Mouse (Mus musculus) adrenal gland, postnatal 4 days (tissue): ENCODE measurements around the gene Cdkal1. TPM values are rescaled to one million over a fixed set of nuclear protein-coding genes. Genes with fewer than 3 reads are reported as not detected.

ENCODE experiments used
- DNase-seq, 2 experiments: peaks; one replicate each; pipeline ENCODE4 v3.0.0; 2021 to 2022; ENCODE audit warnings: low spot score in 2 of 2, mixed read lengths in 2 of 2
- total RNA-seq, 2 experiments: library from RNA; stranded (reverse); gene quantifications; 2 replicates each; pipeline ENCODE4 v1.2.3; 2021

The Cdkal1 gene
- total RNA-seq, 2 experiments from 2014 or later = 31.9 to 34.3 TPM

DNA sequence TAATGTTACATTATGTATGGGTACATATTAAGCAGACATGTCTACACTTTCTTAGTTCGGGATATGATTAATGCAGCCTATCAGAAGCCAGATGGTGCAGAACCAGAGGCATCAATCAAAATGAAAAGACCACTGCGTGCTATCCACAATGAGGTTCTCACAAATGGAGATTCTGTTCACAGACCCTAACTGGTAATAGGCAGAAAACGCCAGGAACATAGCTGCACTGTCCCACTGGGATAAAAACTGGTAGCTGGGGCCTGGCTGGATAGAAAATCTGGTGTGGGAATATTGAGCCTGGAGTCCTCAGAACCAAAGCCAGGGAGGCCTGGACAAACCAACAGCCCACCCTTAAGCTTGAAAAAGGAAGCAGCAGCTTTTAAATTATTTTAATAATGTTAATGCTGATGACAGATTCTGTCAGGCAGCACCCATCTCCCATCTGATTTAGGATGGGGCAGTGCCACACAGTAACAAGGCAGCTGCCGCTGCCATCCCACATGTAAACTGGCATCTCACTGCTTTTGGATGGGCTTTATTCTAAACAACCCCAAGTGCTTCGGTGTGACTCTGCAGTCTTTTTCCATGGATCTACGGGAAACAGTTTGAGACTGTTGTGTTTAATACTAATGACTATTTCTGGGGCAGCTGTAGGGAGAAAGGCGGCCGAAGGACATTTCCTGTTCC lies 438.9 kb downstream of the Cdkal1 start:
- no peak for DNase-seq

- no peak for DNase-seq
Measured at GRCm38 (mm10) chr13:29415967-29416366, 439.5 kb downstream of the Cdkal1 start.

DNA sequence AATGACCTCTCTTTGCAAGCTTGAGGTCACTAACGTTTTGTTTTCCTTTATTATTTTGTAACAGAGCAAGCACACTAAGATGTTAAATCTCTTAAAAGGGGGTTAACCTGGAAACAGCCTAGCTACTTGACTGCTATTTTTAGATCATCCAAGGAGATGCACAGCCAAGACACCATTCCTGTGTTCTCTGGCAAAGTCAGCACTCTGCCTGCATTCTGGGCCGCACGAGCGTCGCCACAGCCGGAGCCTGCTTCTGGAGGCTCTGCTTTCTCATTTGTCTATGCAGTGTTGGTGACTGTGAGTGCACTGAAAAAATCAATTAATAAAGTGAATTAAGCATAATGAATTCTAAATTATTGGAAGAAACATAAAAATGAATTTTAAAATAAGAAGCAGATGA lies 440.6 kb downstream of the Cdkal1 start:
- DNase-seq = no peak

GRCm38 (mm10) chr13:29414470-29414869 lies 441.0 kb downstream of the Cdkal1 start:
- no peak for DNase-seq

DNA sequence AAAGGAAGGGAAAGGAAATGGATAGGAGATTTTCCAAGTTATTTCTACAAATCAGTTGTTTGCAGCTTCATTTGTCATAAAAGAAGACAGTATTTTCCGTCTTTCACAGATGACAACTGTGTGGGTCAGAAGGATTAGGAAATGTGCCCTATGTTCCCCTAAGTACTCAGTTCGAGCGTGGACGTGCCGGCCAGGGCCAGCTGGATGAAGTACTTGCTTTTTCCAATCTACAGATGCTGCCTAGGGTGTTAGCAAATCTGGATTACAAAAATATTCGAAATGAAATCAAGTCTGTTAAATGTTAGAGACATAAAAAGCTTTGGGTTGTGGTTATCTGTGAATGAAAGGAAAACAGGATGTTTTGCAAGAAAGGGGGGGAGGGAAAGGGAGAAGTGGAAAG lies 444.3 kb downstream of the Cdkal1 start:
- no peak for DNase-seq

- DNase-seq = no peak
Measured at GRCm38 (mm10) chr13:29407619-29408018, 447.9 kb downstream of the Cdkal1 start.

- no peak for DNase-seq
Measured at GRCm38 (mm10) chr13:29405316-29405715, 450.2 kb downstream of the Cdkal1 start.

GRCm38 (mm10) chr13:29403217-29403616 lies 452.3 kb downstream of the Cdkal1 start:
- no peak for DNase-seq

- DNase-seq = no peak
Measured at GRCm38 (mm10) chr13:29402526-29403040, 452.9 kb downstream of the Cdkal1 start.

- no peak for DNase-seq
Measured at GRCm38 (mm10) chr13:29399908-29400307, 455.6 kb downstream of the Cdkal1 start.

GRCm38 (mm10) chr13:29398456-29398855 lies 457.0 kb downstream of the Cdkal1 start:
- no peak for DNase-seq

GRCm38 (mm10) chr13:29395694-29396093 lies 459.8 kb downstream of the Cdkal1 start:
- DNase-seq = no peak

DNA sequence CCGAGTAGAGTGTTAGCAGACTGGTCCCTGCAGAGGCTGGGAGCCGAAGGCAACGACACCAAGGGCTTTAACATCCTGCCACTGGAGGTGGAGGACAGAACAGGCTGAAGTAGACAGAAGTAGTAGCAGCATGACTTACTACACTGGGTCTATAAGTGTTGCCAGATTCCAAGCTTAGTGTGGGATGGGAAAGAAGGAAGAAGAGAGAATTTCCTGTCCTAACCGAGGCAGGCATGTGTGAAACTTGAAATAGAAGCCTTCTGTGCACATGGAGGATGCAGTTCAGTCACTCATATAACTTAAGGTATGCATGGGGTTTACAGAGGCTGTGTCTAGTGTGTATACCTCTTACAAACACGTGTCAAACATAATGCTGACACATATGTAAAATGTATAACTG lies 465.4 kb downstream of the Cdkal1 start:
- DNase-seq = no peak

DNA sequence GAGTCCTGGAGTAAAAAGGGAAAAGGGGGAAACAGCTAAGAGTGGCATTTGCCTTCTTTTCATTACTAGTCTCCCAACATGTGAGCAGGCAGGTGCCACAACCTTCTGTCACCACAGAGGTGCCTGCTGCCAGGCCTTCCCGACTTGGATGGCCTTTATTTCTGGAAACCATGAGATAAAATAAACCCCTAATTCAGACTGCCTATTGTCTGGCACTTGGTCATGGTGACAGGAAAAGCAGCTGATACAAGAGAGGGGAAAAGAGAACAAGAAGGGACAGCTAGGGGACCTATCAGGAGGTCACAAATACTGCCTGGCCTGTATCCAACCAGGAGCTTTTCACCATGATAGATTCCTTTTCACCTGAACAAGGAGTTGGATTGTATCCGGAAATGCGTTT lies 466.6 kb downstream of the Cdkal1 start:
- DNase-seq = no peak

GRCm38 (mm10) chr13:29377572-29377971 lies 477.9 kb downstream of the Cdkal1 start:
- no peak for DNase-seq

GRCm38 (mm10) chr13:29371916-29372315 lies 483.6 kb downstream of the Cdkal1 start:
- DNase-seq = no peak

GRCm38 (mm10) chr13:29371466-29371771 lies 484.1 kb downstream of the Cdkal1 start:
- DNase-seq = no peak

DNA sequence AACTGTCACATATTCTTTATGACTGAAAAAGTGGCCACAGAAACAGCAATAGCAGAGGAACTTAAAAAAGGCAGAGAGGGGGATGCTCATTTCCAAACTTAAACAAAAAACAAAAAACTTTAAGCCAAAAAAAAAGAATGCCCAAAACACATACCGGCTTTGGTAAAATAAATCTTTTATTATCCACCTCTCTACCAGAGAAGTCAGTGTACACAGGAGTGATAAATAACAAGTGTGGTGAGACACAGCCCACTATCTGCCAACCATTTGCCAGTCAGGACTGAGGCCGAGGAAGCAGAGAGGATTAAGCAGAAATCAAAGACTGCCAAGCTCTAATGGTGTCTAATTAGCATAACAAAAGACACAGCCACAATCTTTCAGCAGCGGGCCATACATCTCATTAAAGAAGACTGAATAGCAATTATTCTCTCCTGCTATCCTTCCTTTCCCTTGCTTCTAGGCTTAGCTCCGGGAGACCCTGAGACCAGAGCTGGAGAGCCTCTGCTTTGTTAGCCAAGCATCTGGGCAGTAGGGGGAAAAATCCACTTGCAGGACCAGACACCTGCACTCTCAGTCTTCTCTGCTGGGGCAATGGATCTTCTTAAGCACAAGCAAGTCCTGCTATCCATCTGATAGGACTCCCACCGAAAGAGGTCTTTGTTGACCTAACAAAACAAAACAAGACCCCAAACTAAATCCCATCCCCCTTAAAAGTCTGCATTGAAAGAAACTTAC lies 484.6 kb downstream of the Cdkal1 start:
- no peak for DNase-seq

DNA sequence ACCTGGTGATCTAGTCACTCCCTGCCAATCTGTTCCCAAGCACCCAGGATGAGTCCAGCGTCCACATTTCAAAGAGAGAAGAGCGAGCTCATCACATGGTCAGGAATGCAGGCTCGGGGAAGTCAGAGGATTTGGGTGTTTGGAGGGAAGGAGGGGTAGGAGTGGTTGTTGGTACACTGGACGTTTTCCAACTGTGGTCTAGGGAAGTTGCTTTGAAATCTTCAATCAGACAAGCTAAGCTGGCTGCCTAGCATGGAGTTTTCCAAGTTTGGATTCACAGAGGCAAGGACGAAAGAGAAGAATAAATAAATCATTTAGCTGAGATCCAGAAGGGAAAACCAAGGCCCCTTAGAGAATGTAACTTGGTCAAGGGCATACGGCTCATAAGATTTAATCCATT lies 486.7 kb downstream of the Cdkal1 start:
- no peak for DNase-seq

- no peak for DNase-seq
Measured at GRCm38 (mm10) chr13:29364901-29365625, 490.4 kb downstream of the Cdkal1 start.

DNA sequence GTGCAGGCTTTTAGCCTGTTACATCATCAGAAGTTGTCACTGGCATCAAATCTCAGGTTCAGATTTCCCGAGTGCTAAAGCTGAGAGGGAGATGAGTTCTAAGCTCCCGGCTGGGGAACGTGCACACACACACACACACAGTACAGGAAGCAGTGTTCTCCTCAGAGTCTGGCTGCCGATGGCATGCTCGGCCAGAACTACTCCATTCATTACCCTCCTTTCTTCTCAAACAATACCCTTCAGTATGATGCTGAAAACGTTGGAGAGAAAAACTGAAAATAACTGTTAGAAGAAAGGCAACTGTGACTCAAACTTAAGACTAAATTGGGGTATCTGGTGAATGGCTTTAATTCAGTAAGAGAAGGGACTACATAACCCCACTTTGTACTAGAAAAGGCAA lies 491.5 kb downstream of the Cdkal1 start:
- DNase-seq = no peak

GRCm38 (mm10) chr13:29361842-29362241 lies 493.6 kb downstream of the Cdkal1 start:
- no peak for DNase-seq
